Mouse (Mus musculus) olfactory bulb, adult 2 months (tissue): ENCODE data around the gene Knl1.

Experiments used
- CTCF ChIP-seq: fragments of 200-500 bp; IDR thresholded peaks from 2 replicates; pipeline ENCODE4 v1.5.1; 2012; ENCODE audit warnings: low read depth, mild to moderate bottlenecking, low read length, moderate library complexity; ENCODE audit not compliant: insufficient read depth
- POLR2A ChIP-seq: fragments of 200-500 bp; IDR thresholded peaks from 2 replicates; pipeline ENCODE4 v1.6.1; 2012; ENCODE audit warnings: mild to moderate bottlenecking, low read depth, low read length, moderate library complexity; ENCODE audit not compliant: insufficient read depth

DNA sequence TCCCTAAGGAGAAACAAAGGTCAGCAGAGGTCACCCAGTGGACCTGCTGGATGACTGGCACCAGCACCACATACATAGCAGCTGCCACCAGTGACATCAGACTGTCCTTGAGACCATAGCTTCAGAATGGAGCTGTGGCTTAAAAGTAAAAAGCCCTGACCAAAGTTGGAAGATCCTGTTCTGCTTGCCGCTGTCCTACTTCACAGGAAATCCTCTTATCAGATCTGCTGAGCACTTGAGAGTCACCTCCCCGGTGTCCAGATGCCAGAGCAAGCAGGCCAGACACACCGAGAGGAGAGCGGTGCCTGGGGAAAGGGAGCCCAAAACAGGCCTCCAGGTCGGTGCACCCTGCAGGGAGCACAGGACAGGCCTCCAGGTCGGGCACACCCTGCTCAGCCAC is 105.3 kb downstream of the Knl1 start:
- TF ChIP-seq CTCF (no peak), POLR2A (no peak)
